Mouse (Mus musculus): Measurements from ENCODE around the gene Asah2. TPM values are rescaled to one million over a fixed set of nuclear protein-coding genes. Genes with fewer than 3 reads are reported as not detected.

Gene Asah2
- polyA plus RNA-seq, 1 experiment from 2014 or later = 0.79 TPM

DNA sequence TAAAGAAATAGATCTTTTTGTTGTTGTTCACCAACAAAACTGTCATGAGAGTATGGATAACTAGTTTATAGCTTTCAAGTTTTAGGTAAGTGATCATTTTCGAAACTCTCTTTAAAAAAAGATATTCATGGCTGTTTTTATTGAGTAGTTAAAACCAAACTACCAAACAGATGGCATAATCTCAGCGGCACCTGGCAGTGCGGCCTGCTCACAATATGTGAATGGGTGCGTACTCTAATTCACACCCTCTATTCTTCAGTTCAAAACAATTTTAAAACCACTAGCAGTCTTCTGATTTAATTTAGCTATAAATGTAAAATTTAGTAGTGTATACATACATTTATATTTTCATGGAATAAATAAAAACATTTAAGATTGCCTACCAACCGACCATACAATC is 15.2 kb upstream of the Asah2 start:
- H3K4me3 ChIP-seq = no peak overlapping the region
- H3K4me2 ChIP-seq = no peak overlapping the region
- ATAC-seq (ENCODE audit: low FRiP score) = no peak
- WGBS = 94% methylated on average over 5 of the region's 5 CpGs
- H3K27me3 ChIP-seq = no peaks in the 10 kb centered on the region
- no peak overlapping the region for H3K27ac ChIP-seq
- H3K4me1 ChIP-seq (replicated peaks) = no peaks in the 10 kb centered on the region
- peaks cover 6% of the 10 kb centered on the region; the same call in 1 of the 2 replicates for H3K36me3 ChIP-seq
- no peaks in the 10 kb centered on the region for H3K9me3 ChIP-seq
- no peak overlapping the region for H3K9ac ChIP-seq

DNA sequence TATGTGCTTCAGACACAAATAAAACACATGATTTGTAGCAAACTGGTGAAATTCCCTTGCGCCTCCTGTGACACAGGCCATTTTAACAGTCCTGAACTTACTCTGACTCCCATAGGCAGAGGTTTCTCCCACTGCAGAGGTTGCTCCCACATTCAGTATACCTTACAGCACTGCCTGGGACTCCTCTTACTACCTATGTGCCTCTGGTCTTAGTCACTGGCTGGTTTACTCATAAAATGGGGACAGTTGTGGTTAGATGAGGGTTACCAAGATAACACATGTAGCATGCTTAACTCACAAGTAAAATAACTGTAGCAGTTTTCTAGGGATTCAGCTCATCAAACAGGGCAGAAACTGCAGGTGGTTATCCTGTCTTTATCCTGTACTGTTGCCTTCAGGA is 12.8 kb upstream of the Asah2 start:
- H3K4me2 ChIP-seq = no peak overlapping the region
- no peak overlapping the region for H3K9ac ChIP-seq
- H3K4me1 ChIP-seq (replicated peaks) = no peaks in the 10 kb centered on the region
- H3K4me3 ChIP-seq = no peak overlapping the region
- ATAC-seq (ENCODE audit: low FRiP score) = no peak
- H3K27ac ChIP-seq = no peak overlapping the region
- WGBS = 97% methylated on average over 1 of the region's 1 CpGs
- no peaks in the 10 kb centered on the region for H3K27me3 ChIP-seq
- H3K36me3 ChIP-seq = peaks cover 6% of the 10 kb centered on the region; the same call in 1 of the 2 replicates
- H3K9me3 ChIP-seq = no peaks in the 10 kb centered on the region

DNA sequence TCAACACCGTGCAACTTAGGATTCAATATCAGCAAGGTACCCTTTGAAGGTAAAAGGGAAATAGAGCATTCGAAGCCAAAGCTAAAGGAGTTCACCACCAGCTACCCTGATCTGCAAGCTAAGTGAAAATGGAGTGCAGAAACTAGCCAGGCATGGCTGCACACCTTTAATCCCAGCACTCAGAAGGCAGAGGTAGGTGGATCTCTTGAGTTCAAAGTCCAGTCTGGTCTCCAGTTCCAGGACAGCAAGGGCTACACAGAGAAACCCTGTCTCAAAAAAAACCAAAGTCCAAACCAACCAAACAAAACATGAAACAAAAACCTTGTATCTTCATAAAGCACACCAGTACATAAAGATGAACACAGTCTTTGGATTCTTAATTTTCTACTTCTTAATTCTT is 11.7 kb upstream of the Asah2 start:
- H3K4me3 ChIP-seq = no peak overlapping the region
- H3K9ac ChIP-seq = no peak overlapping the region
- H3K4me2 ChIP-seq = no peak overlapping the region
- peaks cover 6% of the 10 kb centered on the region; the same call in 1 of the 2 replicates for H3K36me3 ChIP-seq
- no peaks in the 10 kb centered on the region for H3K27me3 ChIP-seq
- no peak for ATAC-seq (ENCODE audit: low FRiP score)
- WGBS = 91% methylated on average over 2 of the region's 2 CpGs
- no peaks in the 10 kb centered on the region for H3K9me3 ChIP-seq
- no peaks in the 10 kb centered on the region for H3K4me1 ChIP-seq (replicated peaks)
- no peak overlapping the region for H3K27ac ChIP-seq

DNA sequence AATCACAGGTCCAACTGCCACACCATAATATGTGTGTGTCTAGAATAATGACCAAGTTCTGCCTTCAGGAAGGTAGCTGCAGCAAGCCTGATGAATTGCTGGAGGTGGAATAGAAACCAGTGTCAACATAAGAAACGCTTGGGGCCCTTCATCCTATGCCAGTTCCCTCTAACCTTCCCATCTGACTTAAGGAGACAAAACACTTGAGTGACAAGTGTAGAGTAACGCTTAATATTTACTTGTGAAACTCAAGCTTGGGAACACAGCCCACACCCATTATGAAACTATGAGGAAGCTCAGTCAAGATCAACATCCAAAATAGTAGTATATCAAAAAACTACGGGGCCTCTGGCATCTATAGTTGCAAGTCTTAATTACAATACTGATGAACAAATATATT is 10.5 kb upstream of the Asah2 start:
- no peak for ATAC-seq (ENCODE audit: low FRiP score)
- no peaks in the 10 kb centered on the region for H3K27me3 ChIP-seq
- no peak overlapping the region for H3K4me3 ChIP-seq
- no peaks in the 10 kb centered on the region for H3K4me1 ChIP-seq (replicated peaks)
- H3K9ac ChIP-seq = no peak overlapping the region
- WGBS = 90% methylated on average over 3 of the region's 3 CpGs
- H3K36me3 ChIP-seq = no peaks in the 10 kb centered on the region
- no peak overlapping the region for H3K27ac ChIP-seq
- no peak overlapping the region for H3K4me2 ChIP-seq
- no peaks in the 10 kb centered on the region for H3K9me3 ChIP-seq

DNA sequence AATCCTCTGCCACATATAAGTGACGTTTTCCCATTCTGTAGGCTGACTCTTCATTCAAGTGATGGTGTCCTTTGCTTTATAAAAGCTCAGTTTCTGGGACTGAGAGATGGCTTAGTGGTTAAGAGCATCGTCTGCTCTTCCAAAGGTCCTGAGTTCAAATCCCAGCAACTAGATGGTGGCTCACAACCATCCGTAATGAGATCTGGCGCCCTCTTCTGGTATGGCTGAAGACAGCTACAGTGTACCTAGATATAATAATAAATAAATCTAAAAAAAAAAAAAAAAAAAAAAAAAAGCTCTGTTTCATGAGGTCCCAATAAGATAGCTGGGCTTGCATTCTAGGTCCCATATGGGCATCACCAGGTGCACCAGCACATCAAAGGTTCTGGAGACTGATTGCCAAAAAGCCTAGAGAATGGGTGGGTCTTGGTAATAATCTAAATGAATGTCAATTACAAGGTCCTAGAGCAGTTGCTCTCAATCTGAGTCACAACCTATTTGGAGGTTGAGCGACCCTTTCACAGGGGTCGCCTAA is 9.5 kb upstream of the Asah2 start:
- 85% methylated on average over 6 of the region's 6 CpGs for WGBS
- ATAC-seq (ENCODE audit: low FRiP score) = no peak
- no peaks in the 10 kb centered on the region for H3K27me3 ChIP-seq

DNA sequence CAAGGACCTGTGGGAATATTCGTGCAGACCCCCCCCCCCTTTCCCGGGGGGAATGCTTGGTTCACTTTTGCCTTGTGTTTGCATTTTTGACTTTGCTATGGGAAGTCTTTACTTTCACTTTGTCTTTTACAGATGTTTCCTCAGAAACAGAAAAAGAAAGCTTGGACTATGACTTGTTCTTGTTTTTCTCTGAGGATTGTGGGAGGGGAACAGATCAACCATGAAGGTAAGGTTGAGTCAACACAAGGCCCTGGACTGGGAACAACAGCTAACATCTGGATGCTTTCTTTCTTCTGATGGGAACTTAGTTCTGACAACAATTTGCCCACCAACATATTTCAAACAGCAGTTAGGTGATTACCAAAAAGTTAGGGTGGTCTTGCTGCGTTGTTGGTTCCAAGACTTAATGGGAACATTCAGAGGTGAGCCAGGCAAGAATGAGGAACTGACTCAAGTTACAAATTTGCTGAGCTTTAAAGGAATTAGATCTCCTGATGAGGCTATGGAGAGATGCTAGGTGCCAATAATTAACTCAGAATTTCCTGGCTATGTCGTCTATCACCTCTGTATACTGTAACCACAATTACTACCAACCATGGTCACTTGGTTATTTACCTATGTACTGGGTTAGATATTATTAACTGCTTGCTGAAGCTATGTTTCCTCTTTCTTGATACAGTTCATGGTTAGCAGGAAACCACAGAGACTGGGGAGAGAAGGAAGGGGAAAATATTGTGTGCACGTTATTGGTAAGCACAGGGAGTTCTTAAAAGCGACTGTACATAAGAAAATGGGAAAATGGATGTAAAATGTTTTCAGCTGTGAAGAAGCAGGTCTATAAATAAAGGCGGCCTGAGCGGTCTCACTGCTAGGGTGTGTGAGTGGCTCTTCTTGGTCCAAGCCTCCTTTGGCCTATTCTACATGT is 4.1 kb upstream of the Asah2 start:
- Histone ChIP-seq H3K4me2 (no peak overlapping the region), H3K27me3 (no peaks in the 10 kb centered on the region), H3K4me1 (replicated peaks) (no peaks in the 10 kb centered on the region), H3K36me3 (no peaks in the 10 kb centered on the region), H3K4me3 (no peak overlapping the region), H3K9me3 (no peaks in the 10 kb centered on the region), H3K9ac (no peak overlapping the region), H3K27ac (no peak overlapping the region)
- no peak for ATAC-seq (ENCODE audit: low FRiP score)
- 87% methylated on average over 8 of the region's 8 CpGs for WGBS

More for the DNA sequence above, 9.5 kb upstream of the Asah2 start:
- Histone ChIP-seq H3K4me1 (replicated peaks) (no peaks in the 10 kb centered on the region), H3K4me2 (no peak overlapping the region), H3K4me3 (no peak overlapping the region), H3K9ac (no peak overlapping the region), H3K27ac (no peak overlapping the region), H3K9me3 (no peaks in the 10 kb centered on the region), H3K36me3 (no peaks in the 10 kb centered on the region)

DNA sequence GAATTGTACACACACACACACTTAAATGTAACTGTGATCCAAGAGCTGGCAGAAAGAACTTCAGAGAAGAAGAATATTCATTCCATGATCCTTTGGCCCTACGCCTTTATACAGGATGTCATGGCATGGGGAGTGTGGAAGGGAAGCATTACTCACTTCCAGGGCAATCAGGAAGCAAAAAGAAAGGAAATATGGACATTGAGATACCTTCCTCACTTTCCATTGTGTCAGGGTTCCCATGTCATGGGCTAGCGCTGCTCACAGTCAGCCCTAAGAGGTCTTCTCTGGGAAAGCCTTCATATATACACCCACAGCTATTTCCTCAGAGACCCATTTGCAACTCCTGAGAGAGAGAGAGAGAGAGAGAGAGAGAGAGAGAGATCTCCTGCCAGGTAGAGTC is 1.3 kb downstream of the Asah2 start:
- WGBS = 87% methylated on average over 2 of the region's 2 CpGs
- H3K4me3 ChIP-seq = no peak overlapping the region
- H3K36me3 ChIP-seq = no peaks in the 10 kb centered on the region
- H3K9me3 ChIP-seq = no peaks in the 10 kb centered on the region
- no peak overlapping the region for H3K27ac ChIP-seq
- H3K4me1 ChIP-seq (replicated peaks) = peaks cover 14% of the 10 kb centered on the region
- no peak for ATAC-seq (ENCODE audit: low FRiP score)
- no peaks in the 10 kb centered on the region; the same call in 1 of the 2 replicates for H3K27me3 ChIP-seq
- no peak overlapping the region for H3K4me2 ChIP-seq
- no peak overlapping the region for H3K9ac ChIP-seq

DNA sequence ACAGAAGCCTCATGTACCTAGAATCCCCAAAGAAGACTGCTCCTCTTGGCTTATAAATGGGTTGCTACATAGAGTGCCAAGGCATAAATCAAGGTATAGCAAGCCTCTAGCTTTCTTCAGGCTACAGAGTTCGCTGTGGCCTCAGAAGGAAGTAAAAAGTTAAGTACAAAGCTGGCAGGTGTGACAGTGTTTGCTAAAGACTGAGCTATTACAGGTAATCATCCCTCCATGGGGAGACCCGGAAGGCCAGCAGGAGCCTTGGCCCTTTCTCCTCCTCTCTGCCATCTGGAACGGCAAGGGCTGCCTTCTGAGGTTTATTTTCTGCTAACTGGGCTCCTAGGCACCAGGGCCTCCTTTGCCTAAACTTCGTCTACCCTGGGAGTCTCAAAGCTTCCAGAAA is 3.8 kb downstream of the Asah2 start:
- Histone ChIP-seq H3K36me3 (no peaks in the 10 kb centered on the region), H3K27ac (no peak overlapping the region), H3K27me3 (no peaks in the 10 kb centered on the region; the same call in 1 of the 2 replicates), H3K9me3 (no peaks in the 10 kb centered on the region), H3K4me2 (no peak overlapping the region), H3K9ac (no peak overlapping the region), H3K4me3 (no peak overlapping the region), H3K4me1 (replicated peaks) (peaks cover 14% of the 10 kb centered on the region)
- 72% methylated on average over 4 of the region's 4 CpGs for WGBS
- no peak for ATAC-seq (ENCODE audit: low FRiP score)

DNA sequence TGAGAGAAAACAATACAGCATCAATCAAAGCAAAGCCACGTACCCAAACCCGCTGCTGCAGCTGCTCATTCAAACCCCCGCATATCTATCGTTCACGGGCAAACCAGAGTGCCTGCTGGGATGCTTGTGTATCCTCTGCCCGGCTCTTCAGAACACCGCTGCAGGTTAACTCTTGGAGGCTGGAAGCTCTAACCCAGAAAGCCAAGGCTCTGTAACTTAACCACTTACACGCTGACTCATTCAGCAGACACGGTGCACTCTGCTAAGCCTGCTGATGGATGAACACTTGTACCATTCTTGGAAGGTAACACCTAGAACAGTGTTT is 5.1 kb downstream of the Asah2 start:
- no peaks in the 10 kb centered on the region; the same call in 1 of the 2 replicates for H3K27me3 ChIP-seq
- no peaks in the 10 kb centered on the region for H3K9me3 ChIP-seq
- peaks cover 14% of the 10 kb centered on the region for H3K4me1 ChIP-seq (replicated peaks)
- peak overlapping the region; percentile 44 for H3K4me3 ChIP-seq
- WGBS = 3% methylated on average over 9 of the region's 9 CpGs
- ATAC-seq (ENCODE audit: low FRiP score) = peak; percentile 79
- H3K27ac ChIP-seq = peak overlapping the region; percentile 76
- H3K36me3 ChIP-seq = no peaks in the 10 kb centered on the region
- peak overlapping the region; percentile 64 for H3K4me2 ChIP-seq
- peak overlapping the region; percentile 76 for H3K9ac ChIP-seq

DNA sequence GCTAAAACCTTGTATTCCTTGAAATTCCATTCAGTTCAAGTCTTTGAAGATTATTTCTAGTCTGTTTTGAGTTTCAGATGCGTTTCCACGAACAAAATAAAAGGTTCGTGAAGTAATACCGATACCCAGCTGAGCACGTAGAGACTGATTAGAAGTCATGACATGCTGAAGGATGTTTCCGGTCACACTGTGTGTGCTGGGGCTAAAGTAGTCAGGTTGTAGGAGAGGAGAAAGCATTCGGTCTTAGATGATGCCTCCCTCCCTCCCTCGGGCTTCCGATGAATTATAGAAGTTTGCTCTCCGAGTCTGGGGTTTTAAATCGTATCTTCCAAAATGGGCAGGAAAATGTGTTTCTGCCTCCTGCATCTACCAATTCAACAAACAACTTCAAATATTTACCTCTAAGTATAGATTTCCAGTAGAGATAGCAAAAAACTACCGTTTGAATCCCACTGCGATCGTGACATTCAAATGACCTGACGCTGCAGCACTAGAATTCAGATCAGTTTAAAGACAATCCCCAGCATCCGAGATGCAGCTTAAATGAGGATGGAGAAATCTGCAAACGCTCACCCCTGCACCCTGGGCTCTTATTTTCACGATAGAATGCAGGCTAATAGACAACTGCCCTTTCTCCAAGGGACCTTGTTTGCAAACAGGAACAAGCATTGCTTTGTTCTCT is 5.6 kb downstream of the Asah2 start:
- Histone ChIP-seq H3K27me3 (no peaks in the 10 kb centered on the region; the same call in 1 of the 2 replicates), H3K4me2 (peak overlapping the region; percentile 64), H3K4me3 (peak overlapping the region; percentile 44), H3K4me1 (replicated peaks) (peaks cover 14% of the 10 kb centered on the region), H3K9me3 (no peaks in the 10 kb centered on the region), H3K36me3 (no peaks in the 10 kb centered on the region), H3K9ac (peak overlapping the region; percentile 76), H3K27ac (peak overlapping the region; percentile 76)
- WGBS = 19% methylated on average over 18 of the region's 18 CpGs
- peak; percentile 47; the same call in 1 of the 2 replicates for ATAC-seq (ENCODE audit: low FRiP score)

DNA sequence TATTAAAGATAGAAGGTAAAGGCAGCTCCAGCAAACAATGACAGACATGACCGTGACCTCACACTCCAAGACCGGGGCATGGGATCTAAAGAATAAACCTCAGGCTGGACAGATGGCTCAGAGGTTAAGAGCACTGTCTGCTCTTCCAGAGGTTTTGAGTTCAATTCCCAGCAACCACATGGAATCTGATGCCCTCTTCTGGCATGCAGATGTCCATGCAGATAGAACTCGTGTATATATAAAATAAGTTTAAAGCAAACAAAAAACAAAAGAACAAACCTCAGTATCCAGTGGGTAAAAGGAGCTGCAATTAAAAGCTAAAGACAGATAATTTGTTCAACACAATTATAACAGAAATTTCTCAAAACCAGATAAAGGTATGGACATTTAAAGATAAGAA is 9.4 kb downstream of the Asah2 start:
- ATAC-seq (ENCODE audit: low FRiP score) = no peak
- no peaks in the 10 kb centered on the region for H3K36me3 ChIP-seq
- no peak overlapping the region for H3K4me3 ChIP-seq
- no peak overlapping the region for H3K4me2 ChIP-seq
- H3K27me3 ChIP-seq = no peaks in the 10 kb centered on the region
- peaks cover 14% of the 10 kb centered on the region for H3K4me1 ChIP-seq (replicated peaks)
- no peak overlapping the region for H3K27ac ChIP-seq
- H3K9me3 ChIP-seq = no peaks in the 10 kb centered on the region
- WGBS = 80% methylated on average over 3 of the region's 3 CpGs
- H3K9ac ChIP-seq = no peak overlapping the region

DNA sequence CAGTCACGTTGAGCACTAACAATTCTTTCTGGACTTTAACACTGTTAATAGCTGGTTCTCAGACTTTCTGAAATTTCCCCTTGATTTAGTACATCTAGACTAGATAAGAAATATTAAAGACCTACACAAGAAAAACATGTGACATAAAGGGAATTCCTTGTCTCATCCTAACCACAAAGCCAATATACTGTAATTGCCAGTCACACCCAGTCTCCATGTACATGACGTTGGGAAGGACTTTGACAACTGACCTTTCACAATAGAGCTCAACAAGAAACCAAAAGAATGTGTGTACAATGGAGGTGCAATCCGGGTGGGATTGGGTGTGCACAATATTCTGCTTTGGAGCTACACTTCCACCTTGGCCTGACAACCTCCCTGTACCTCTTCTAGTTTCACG is 15.7 kb downstream of the Asah2 start:
- Histone ChIP-seq H3K27me3 (no peaks in the 10 kb centered on the region), H3K4me2 (no peak overlapping the region), H3K27ac (no peak overlapping the region), H3K4me1 (replicated peaks) (no peaks in the 10 kb centered on the region), H3K36me3 (no peaks in the 10 kb centered on the region), H3K9ac (no peak overlapping the region), H3K9me3 (no peaks in the 10 kb centered on the region), H3K4me3 (no peak overlapping the region)
- ATAC-seq (ENCODE audit: low FRiP score) = no peak
- 88% methylated on average over 4 of the region's 4 CpGs for WGBS

Data from hindbrain, embryonic 13.5 days (tissue).